Mouse (Mus musculus) thymus, adult 2 months (tissue): ENCODE measurements around the gene Ugt3a1.
"Not testable (repeated sequence)": the region's sequence is repeated elsewhere in the genome, so short reads cannot be mapped to it uniquely, and the experiment has no call there.

Source experiments
- CTCF ChIP-seq: fragments of 200-500 bp; IDR thresholded peaks from 2 replicates; pipeline ENCODE4 v1.5.1; 2012; ENCODE audit warnings: mild to moderate bottlenecking, control low read depth, low read length, moderate library complexity, borderline replicate concordance; ENCODE audit not compliant: control insufficient read depth, poor library complexity, insufficient read depth; ENCODE audit errors: extremely low read depth
- POLR2A ChIP-seq: fragments of 200-500 bp; IDR thresholded peaks from 2 replicates; pipeline ENCODE4 v1.6.1; 2012; ENCODE audit warnings: mild to moderate bottlenecking, low read length, control low read depth, moderate library complexity; ENCODE audit not compliant: control insufficient read depth, poor library complexity, insufficient read depth; ENCODE audit errors: extremely low read depth

DNA sequence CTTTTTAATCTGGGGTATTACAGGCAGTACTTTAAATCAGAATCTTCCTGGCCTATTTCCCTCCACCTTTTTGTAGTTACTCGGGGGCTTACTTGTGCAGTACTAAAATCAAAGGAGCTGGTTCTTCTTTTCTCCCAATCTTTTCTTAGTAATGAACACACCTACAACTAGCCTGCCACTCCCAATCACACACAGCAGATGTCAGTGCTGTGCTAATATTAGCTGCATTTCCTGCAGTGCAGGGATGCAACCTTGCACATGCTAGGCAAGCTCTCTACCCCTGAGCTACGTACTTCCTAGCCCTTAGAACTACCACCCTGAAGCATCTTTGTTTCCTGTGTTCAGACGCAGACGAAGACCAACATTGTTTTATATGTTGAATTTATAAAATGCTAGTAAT is 45.8 kb upstream of the Ugt3a1 start:
- not testable (repeated sequence) for TF ChIP-seq CTCF, POLR2A
